Comparison of ENCODE assay signal across 7 mouse cellular contexts in the genomic region with DNA sequence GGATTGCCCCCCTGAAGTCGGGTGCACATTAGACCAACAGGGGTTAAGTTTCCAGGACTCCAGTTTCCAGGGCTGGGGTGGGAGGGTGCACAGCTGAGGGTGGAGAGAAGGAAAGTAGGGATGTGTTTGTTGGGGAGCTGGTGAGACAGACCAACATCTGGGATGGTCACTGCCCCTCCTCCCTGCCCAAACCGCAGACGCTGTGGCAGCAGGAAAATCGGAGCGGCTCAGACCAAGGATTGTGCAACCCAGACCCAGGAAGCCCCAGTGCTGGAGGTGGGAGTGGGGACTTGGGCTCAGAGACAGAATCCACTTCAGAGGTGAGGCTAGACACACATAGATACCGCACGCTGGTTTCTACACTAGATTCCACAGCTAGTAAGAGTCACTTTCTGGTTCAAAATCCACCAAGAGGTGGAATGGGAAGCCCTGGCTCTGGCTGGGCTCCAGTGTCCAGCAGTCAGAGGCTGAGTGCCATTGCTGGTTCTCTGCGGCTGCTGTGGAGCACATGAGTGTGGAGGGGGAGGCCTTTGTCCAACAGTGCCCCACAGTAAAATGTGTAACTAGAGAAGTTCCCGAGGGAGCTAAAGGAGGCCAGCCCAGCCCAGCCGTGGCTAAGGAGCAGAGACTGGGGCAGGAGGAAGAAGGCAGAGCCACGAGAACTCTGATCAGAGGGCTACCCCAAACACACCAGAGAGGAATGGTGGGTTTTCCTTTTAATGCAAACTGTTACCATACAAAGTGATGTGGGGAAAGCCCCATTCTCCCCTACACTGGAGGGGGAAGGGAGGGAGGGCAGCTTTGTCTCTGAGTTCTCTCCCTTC. TPM values are rescaled to one million over a fixed set of nuclear protein-coding genes. Genes with fewer than 3 reads are reported as not detected.
DNase-seq lines count a peak whose midpoint lies in the region; ATAC-seq and TF ChIP-seq lines count a peak whose summit lies in the region.

No protein-coding gene starts in this region.

- peaks cover 3% of the 10 kb centered on the region; the same call in 1 of the 2 replicates for H3K36me3 ChIP-seq in embryonic facial prominence, embryonic 12.5 days
- H3K36me3 ChIP-seq in heart, embryonic 11.5 days (ENCODE audit: control insufficient read depth, insufficient read depth, low read length) = peaks cover 2% of the 10 kb centered on the region; the same call in 1 of the 2 replicates
- peaks cover 10% of the 10 kb centered on the region for H3K36me3 ChIP-seq in midbrain, embryonic 10.5 days

- 6% methylated on average over 11 of the region's 11 CpGs for WGBS in embryonic facial prominence, embryonic 12.5 days
- 17% methylated on average over 11 of the region's 11 CpGs for WGBS in heart, embryonic 11.5 days (ENCODE audit: insufficient replicate concordance)
- 8% methylated on average over 11 of the region's 11 CpGs for WGBS in midbrain, embryonic 10.5 days

- peak overlapping the region; percentile 57 for H3K4me2 ChIP-seq in embryonic facial prominence, embryonic 12.5 days (replicated peaks)
- H3K4me2 ChIP-seq in heart, embryonic 11.5 days = peak overlapping the region; percentile 68

- TF ChIP-seq CTCF in bone marrow macrophage, adult 2 months (IDR thresholded peaks at IDR 0.05; ENCODE audit: low read depth, low read length) = no peak

- peak; percentile 36 for DNase-seq in kidney, postnatal 14 days
- peak; percentile 55 for DNase-seq in midbrain, embryonic 10.5 days (ENCODE audit: low spot score)
- no peak for DNase-seq in frontal cortex, postnatal 36 days (ENCODE audit: low spot score in 2 of 2)
- DNase-seq in frontal cortex, postnatal 14 days (ENCODE audit: low spot score in 2 of 2) = no peak

- peak overlapping the region; percentile 20 for H3K9ac ChIP-seq in embryonic facial prominence, embryonic 12.5 days
- H3K9ac ChIP-seq in heart, embryonic 11.5 days (ENCODE audit: low read depth, low read length) = peak overlapping the region; percentile 66

- no peak for TF ChIP-seq POLR2A in bone marrow macrophage, adult 2 months (IDR thresholded peaks at IDR 0.05; ENCODE audit: borderline replicate concordance, low read depth, low read length)

- ATAC-seq in embryonic facial prominence, embryonic 12.5 days (ENCODE audit: insufficient number of reproducible peaks, insufficient read depth, low FRiP score, low TSS enrichment) = peak; percentile 43; the same call in 1 of the 2 replicates
- ATAC-seq in heart, embryonic 11.5 days (replicated peaks; ENCODE audit: insufficient number of reproducible peaks, low FRiP score, low TSS enrichment) = no peak; the same call in 1 of the 2 replicates

- H3K4me3 ChIP-seq in bone marrow macrophage, adult 2 months (ENCODE audit: insufficient read depth, low read length) = peak overlapping the region; percentile 3; the same call in 1 of the 2 replicates
- H3K4me3 ChIP-seq in embryonic facial prominence, embryonic 12.5 days = peak overlapping the region; percentile 15
- H3K4me3 ChIP-seq in heart, embryonic 11.5 days (ENCODE audit: low read depth, low read length) = no peak overlapping the region
- H3K4me3 ChIP-seq in midbrain, embryonic 10.5 days = peak overlapping the region; percentile 36

- H3K27ac ChIP-seq in bone marrow macrophage, adult 2 months (ENCODE audit: insufficient read depth, low read depth, low read length) = peak overlapping the region; percentile 49
- H3K27ac ChIP-seq in embryonic facial prominence, embryonic 12.5 days = peak overlapping the region; percentile 95
- H3K27ac ChIP-seq in heart, embryonic 11.5 days (ENCODE audit: low read depth, low read length) = peak overlapping the region; percentile 73
- H3K27ac ChIP-seq in midbrain, embryonic 10.5 days (replicated peaks) = peak overlapping the region; percentile 91

- H3K4me1 ChIP-seq in bone marrow macrophage, adult 2 months (ENCODE audit: control insufficient read depth, insufficient read depth, low read length) = peaks cover 23% of the 10 kb centered on the region
- peaks cover 55% of the 10 kb centered on the region for H3K4me1 ChIP-seq in embryonic facial prominence, embryonic 12.5 days
- H3K4me1 ChIP-seq in heart, embryonic 11.5 days (ENCODE audit: control insufficient read depth, insufficient read depth, low read length) = peaks cover 41% of the 10 kb centered on the region
- peaks cover 71% of the 10 kb centered on the region for H3K4me1 ChIP-seq in midbrain, embryonic 10.5 days

- H3K9me3 ChIP-seq in embryonic facial prominence, embryonic 12.5 days = no peaks in the 10 kb centered on the region
- H3K9me3 ChIP-seq in heart, embryonic 11.5 days (replicated peaks; ENCODE audit: control insufficient read depth, low read length) = no peaks in the 10 kb centered on the region
- peaks cover 6% of the 10 kb centered on the region; the same call in 1 of the 2 replicates for H3K9me3 ChIP-seq in midbrain, embryonic 10.5 days (replicated peaks)

- H3K27me3 ChIP-seq in embryonic facial prominence, embryonic 12.5 days = no peaks in the 10 kb centered on the region
- no peaks in the 10 kb centered on the region for H3K27me3 ChIP-seq in heart, embryonic 11.5 days (ENCODE audit: control insufficient read depth, insufficient read depth, low read length)
- H3K27me3 ChIP-seq in midbrain, embryonic 10.5 days (ENCODE audit: low read depth, poor library complexity, severe bottlenecking) = peaks cover 13% of the 10 kb centered on the region; the same call in 1 of the 2 replicates

RNA-seq across cellular contexts. Expression of a gene that starts 2.9 kb away (rescaled TPM):
- polyA plus RNA-seq in bone marrow macrophage, adult 2 months (2012; ENCODE audit: insufficient read depth, insufficient read length, missing spikeins) = 7.6 and 8.3 TPM in 2 replicates
- 34.9 and 36.9 TPM in 2 replicates for polyA plus RNA-seq in embryonic facial prominence, embryonic 12.5 days (2016; fragmentation: Nextera tagmentation; extraction: Ambion mirVana)
- 21.8 and 22.4 TPM in 2 replicates for polyA plus RNA-seq in heart, embryonic 11.5 days (2014; fragmentation: Nextera tagmentation; extraction: Ambion mirVana)
- polyA plus RNA-seq in midbrain, embryonic 10.5 days (2016; fragmentation: Nextera tagmentation; extraction: Ambion mirVana) = 9.9 TPM in 2 replicates

RNA-seq across cellular contexts. Expression of a gene that starts 4.3 kb away (rescaled TPM):
- polyA plus RNA-seq in bone marrow macrophage, adult 2 months (2012; ENCODE audit: insufficient read depth, insufficient read length, missing spikeins) = not detected in 2 replicates
- not detected in 2 replicates for polyA plus RNA-seq in embryonic facial prominence, embryonic 12.5 days (2016; fragmentation: Nextera tagmentation; extraction: Ambion mirVana)
- not detected in 2 replicates for polyA plus RNA-seq in heart, embryonic 11.5 days (2014; fragmentation: Nextera tagmentation; extraction: Ambion mirVana)
- polyA plus RNA-seq in midbrain, embryonic 10.5 days (2016; fragmentation: Nextera tagmentation; extraction: Ambion mirVana) = not detected in 2 replicates

RNA-seq across cellular contexts. Expression of a gene that starts 56.5 kb away (rescaled TPM):
- polyA plus RNA-seq in bone marrow macrophage, adult 2 months (2012; ENCODE audit: insufficient read depth, insufficient read length, missing spikeins) = 63.3 and 82.6 TPM in 2 replicates
- 12.6 and 13.1 TPM in 2 replicates for polyA plus RNA-seq in embryonic facial prominence, embryonic 12.5 days (2016; fragmentation: Nextera tagmentation; extraction: Ambion mirVana)
- 12.2 and 12.7 TPM in 2 replicates for polyA plus RNA-seq in heart, embryonic 11.5 days (2014; fragmentation: Nextera tagmentation; extraction: Ambion mirVana)
- 9.9 and 10.8 TPM in 2 replicates for polyA plus RNA-seq in midbrain, embryonic 10.5 days (2016; fragmentation: Nextera tagmentation; extraction: Ambion mirVana)

Comparison
In these comparisons a context has a peak if more than half of its experiments do, and no peak if none do; other contexts are left out.
1. DNase-seq: peak in kidney, postnatal 14 days (single experiment) and midbrain, embryonic 10.5 days (single experiment); none in frontal cortex, postnatal 36 days (0 of 2) and frontal cortex, postnatal 14 days (0 of 2).
2. Peak in every context shown above with its lines, with median percentiles within 50 percentile points of each other: H3K27ac ChIP-seq.